Mouse (Mus musculus) limb, embryonic 11.5 days (tissue): Measurements from ENCODE around the gene Gm49333. TPM values are rescaled to one million over a fixed set of nuclear protein-coding genes. Genes with fewer than 3 reads are reported as not detected.

ENCODE experiments used
- ATAC-seq: fragments of 200-750 bp; cut with Nextera tagmentation; 2 replicates; pipeline ENCODE4 v1.8.0; 2017; ENCODE audit warnings: low read depth; ENCODE audit not compliant: insufficient number of reproducible peaks, low FRiP score, low TSS enrichment
- DNase-seq: peaks from one replicate; pipeline ENCODE4 v3.0.0-alpha.2; 2015; ENCODE audit warnings: low spot score
- H3K27ac ChIP-seq: fragments of 300-500 bp; sonication (generic); replicated peaks from 2 replicates; pipeline ENCODE4 v1.5.1; 2014; ENCODE audit warnings: low read depth, mild to moderate bottlenecking, low read length
- H3K27me3 ChIP-seq: fragments of 300-500 bp; sonication (generic); 2 replicates; pipeline ENCODE4 v1.6.1; 2014; ENCODE audit warnings: mild to moderate bottlenecking, low read length, mixed read lengths; ENCODE audit not compliant: control insufficient read depth, insufficient read depth
- H3K36me3 ChIP-seq: fragments of 300-500 bp; sonication (generic); 2 replicates; pipeline ENCODE4 v1.6.1; 2014; ENCODE audit warnings: mild to moderate bottlenecking, low read length, moderate library complexity, mixed read lengths; ENCODE audit not compliant: control insufficient read depth, insufficient read depth
- H3K4me1 ChIP-seq: fragments of 300-500 bp; sonication (generic); 2 replicates; pipeline ENCODE4 v1.6.1; 2014; ENCODE audit warnings: low read length, mixed read lengths; ENCODE audit not compliant: control insufficient read depth, insufficient read depth
- H3K4me2 ChIP-seq: fragments of 300-500 bp; sonication (generic); 2 replicates; pipeline ENCODE4 v1.6.1; 2014; ENCODE audit warnings: low read depth, mild to moderate bottlenecking, moderate library complexity; ENCODE audit not compliant: severe bottlenecking
- H3K4me3 ChIP-seq: fragments of 300-500 bp; sonication (generic); 2 replicates; pipeline ENCODE4 v1.5.1; 2014; ENCODE audit warnings: low read depth, low read length
- H3K9ac ChIP-seq: fragments of 300-500 bp; sonication (generic); 2 replicates; pipeline ENCODE4 v1.6.1; 2014; ENCODE audit warnings: mild to moderate bottlenecking, low read length
- H3K9me3 ChIP-seq: fragments of 300-500 bp; sonication (generic); 2 replicates; pipeline ENCODE4 v1.6.1; 2016; ENCODE audit warnings: low read length; ENCODE audit not compliant: control insufficient read depth
- WGBS: fragments of 180-500 bp; shearing (Covaris S2); extraction: QIAGEN DNeasy Blood & Tissue Kit; methylation state at CpG from one replicate; pipeline ENCODE4 v1.1.7; 2014; 5-methylcytosine and 5-hydroxymethylcytosine counted together
- polyA plus RNA-seq: library from polyadenylated mRNA; unstranded; fragments of >200 nt; fragmentation: Nextera tagmentation; extraction: Ambion mirVana; gene quantifications from 2 replicates; pipeline ENCODE4 v1.2.1, GENCODE M21; 2014

Gm49333 gene
- polyA plus RNA-seq, 1 experiment from 2014 or later: not detected

- Histone ChIP-seq H3K4me2 (peak overlapping the region; percentile 99), H3K4me3 (peak overlapping the region; percentile 72), H3K4me1 (peaks cover 16% of the 10 kb centered on the region), H3K9me3 (no peaks in the 10 kb centered on the region), H3K36me3 (no peaks in the 10 kb centered on the region), H3K9ac (peak overlapping the region; percentile 70), H3K27ac (no peak overlapping the region), H3K27me3 (peaks cover 23% of the 10 kb centered on the region)
- WGBS: under 1% methylated on average over 32 of the region's 32 CpGs
- DNase-seq: peak; percentile 63
- ATAC-seq: 0 out of 2 replicates have a peak, but pooled peaks have one; percentile 7
Observed at GRCm38 (mm10) chr16:20620751-20621190, 9.4 kb downstream of the Gm49333 start.

- DNase-seq (peak; percentile 67), ATAC-seq (peak; percentile 51; the same call in 1 of the 2 replicates)
- H3K4me3 ChIP-seq: peak within 1 kb of the TSS; percentile 72
- WGBS: 0% methylated on average over 83 of the region's 92 CpGs
- peak within 1 kb of the TSS; percentile 70 for H3K9ac ChIP-seq
- peaks cover 16% of the 10 kb centered on the region for H3K4me1 ChIP-seq
- H3K4me2 ChIP-seq: peak within 1 kb of the TSS; percentile 99
- H3K27ac ChIP-seq: no peak within 1 kb of the TSS; the same call in 1 of the 2 replicates
- H3K36me3 ChIP-seq: no peaks in the 10 kb centered on the region
- peaks cover 23% of the 10 kb centered on the region for H3K27me3 ChIP-seq
- H3K9me3 ChIP-seq: no peaks in the 10 kb centered on the region
Observed at GRCm38 (mm10) chr16:20621191-20621990, 10.0 kb downstream of the Gm49333 start, which contains the start of gene Camk2n2. Gene Camk2n2, minus strand, starts transcription at chr16:20621287.

- H3K9ac ChIP-seq: peak overlapping the region; percentile 70
- no peak overlapping the region for H3K27ac ChIP-seq
- WGBS: 0% methylated on average over 37 of the region's 37 CpGs
- ATAC-seq (peak; percentile 23; the same call in 1 of the 2 replicates), DNase-seq (peak; percentile 71)
- no peaks in the 10 kb centered on the region for H3K36me3 ChIP-seq
- no peaks in the 10 kb centered on the region for H3K9me3 ChIP-seq
- H3K4me3 ChIP-seq: peak overlapping the region; percentile 72
- H3K4me2 ChIP-seq: peak overlapping the region; percentile 99
- H3K27me3 ChIP-seq: peaks cover 23% of the 10 kb centered on the region
- peaks cover 16% of the 10 kb centered on the region for H3K4me1 ChIP-seq
Observed at GRCm38 (mm10) chr16:20621991-20622685, 10.7 kb downstream of the Gm49333 start.

GRCm38 (mm10) chr16:20623211-20623610 lies 11.8 kb downstream of the Gm49333 start:
- Histone ChIP-seq H3K36me3 (no peaks in the 10 kb centered on the region), H3K4me2 (no peak overlapping the region), H3K9ac (no peak overlapping the region), H3K27me3 (peaks cover 23% of the 10 kb centered on the region), H3K4me1 (peaks cover 16% of the 10 kb centered on the region), H3K4me3 (no peak overlapping the region), H3K9me3 (no peaks in the 10 kb centered on the region), H3K27ac (no peak overlapping the region)
- ATAC-seq (no peak), DNase-seq (no peak)
- WGBS: 79% methylated on average over 2 of the region's 2 CpGs

- Histone ChIP-seq H3K9ac (no peak overlapping the region), H3K36me3 (no peaks in the 10 kb centered on the region), H3K27me3 (no peaks in the 10 kb centered on the region), H3K9me3 (no peaks in the 10 kb centered on the region), H3K4me1 (no peaks in the 10 kb centered on the region), H3K4me2 (no peak overlapping the region), H3K27ac (no peak overlapping the region), H3K4me3 (no peak overlapping the region)
- 48% methylated on average over 11 of the region's 11 CpGs for whole genome bisulfite sequencing
- no peak for DNase-seq
- ATAC-seq: no peak
Observed at GRCm38 (mm10) chr16:20628871-20629391, 17.5 kb downstream of the Gm49333 start.

- peak within 1 kb of the TSS; percentile 89 for H3K4me2 ChIP-seq
- 0 out of 2 replicates have a peak, but pooled peaks have one; percentile 44 for ATAC-seq
- peak within 1 kb of the TSS; percentile 46 for H3K4me3 ChIP-seq
- peak; percentile 48 for DNase-seq
- no peaks in the 10 kb centered on the region for H3K4me1 ChIP-seq
- no peaks in the 10 kb centered on the region for H3K9me3 ChIP-seq
- 7% methylated on average over 54 of the region's 54 CpGs for WGBS
- H3K9ac ChIP-seq: peak within 1 kb of the TSS; percentile 73
- H3K27me3 ChIP-seq: no peaks in the 10 kb centered on the region
- no peaks in the 10 kb centered on the region for H3K36me3 ChIP-seq
- H3K27ac ChIP-seq: no peak within 1 kb of the TSS
Observed at GRCm38 (mm10) chr16:20629731-20630634, 18.6 kb downstream of the Gm49333 start, which contains the start of gene Ece2. Gene Ece2, plus strand, starts transcription at chr16:20629828.

GRCm38 (mm10) chr16:20637410-20637809 lies 26.0 kb downstream of the Gm49333 start:
- 79% methylated on average over 8 of the region's 8 CpGs for WGBS
- no peak for ATAC-seq
- Histone ChIP-seq H3K9ac (no peak overlapping the region), H3K36me3 (no peaks in the 10 kb centered on the region), H3K4me3 (no peak overlapping the region), H3K4me1 (no peaks in the 10 kb centered on the region), H3K27ac (no peak overlapping the region), H3K4me2 (no peak overlapping the region), H3K9me3 (no peaks in the 10 kb centered on the region), H3K27me3 (no peaks in the 10 kb centered on the region)
- no peak for DNase-seq
